Mouse (Mus musculus) liver, embryonic 14.5 days (tissue): ENCODE measurements around the gene Gabbr2. TPM values are rescaled to one million over a fixed set of nuclear protein-coding genes. Genes with fewer than 3 reads are reported as not detected.

ENCODE experiments used
- ATAC-seq: fragments of 200-750 bp; cut with Nextera tagmentation; 2 replicates; pipeline ENCODE4 v1.8.0; 2017; ENCODE audit warnings: moderate number of reproducible peaks, mild to moderate bottlenecking, moderate library complexity; ENCODE audit not compliant: insufficient read depth
- DNase-seq, 3 experiments: peaks; one replicate each; pipeline ENCODE4 v3.0.0-alpha.2; 2012 to 2013; ENCODE audit warnings: low read depth in 3 of 3, low spot score in 3 of 3
- H3K27ac ChIP-seq: fragments of 300-500 bp; sonication (generic); 2 replicates; pipeline ENCODE4 v1.5.1; 2014; ENCODE audit warnings: moderate library complexity, mild to moderate bottlenecking, control low read depth, inconsistent platforms
- H3K27me3 ChIP-seq: fragments of 300-500 bp; sonication (generic); 2 replicates; pipeline ENCODE4 v1.6.1; 2014; ENCODE audit warnings: mild to moderate bottlenecking, low read length, moderate library complexity; ENCODE audit not compliant: control insufficient read depth, insufficient read depth
- H3K36me3 ChIP-seq: fragments of 300-500 bp; sonication (generic); replicated peaks from 2 replicates; pipeline ENCODE4 v1.6.1; 2014; ENCODE audit warnings: low read depth; ENCODE audit not compliant: control insufficient read depth, insufficient read depth
- H3K4me1 ChIP-seq, 2 experiments: fragments of 200-500 bp in 1 of 2; fragments of 300-500 bp in 1 of 2; sonication (generic) in 1 of 2; replicated peaks; 2 replicates each; pipeline ENCODE4 v1.6.1; 2012 to 2014; ENCODE audit warnings: antibody characterized with exemption in 1 of 2, inconsistent platforms in 1 of 2, low read length in 1 of 2; ENCODE audit not compliant: control insufficient read depth in 2 of 2, insufficient read depth in 2 of 2
- H3K4me2 ChIP-seq: fragments of 300-500 bp; sonication (generic); 2 replicates; pipeline ENCODE4 v1.6.1; 2014; ENCODE audit warnings: low read depth, mild to moderate bottlenecking, control low read depth, moderate library complexity
- H3K4me3 ChIP-seq, 2 experiments: fragments of 200-500 bp in 1 of 2; fragments of 300-500 bp in 1 of 2; sonication (generic) in 1 of 2; 2 replicates each; pipeline ENCODE4 v1.5.1; 2012 to 2014; ENCODE audit warnings: low read depth in 2 of 2, low read length in 2 of 2, mild to moderate bottlenecking in 2 of 2, control low read depth in 1 of 2, inconsistent platforms in 1 of 2, moderate library complexity in 1 of 2; ENCODE audit not compliant: insufficient read depth in 1 of 2
- H3K9ac ChIP-seq: fragments of 300-500 bp; sonication (generic); replicated peaks from 2 replicates; pipeline ENCODE4 v1.6.1; 2014; ENCODE audit warnings: mild to moderate bottlenecking, control low read depth, moderate library complexity
- H3K9me3 ChIP-seq: fragments of 300-500 bp; sonication (generic); 2 replicates; pipeline ENCODE4 v1.6.1; 2016; ENCODE audit warnings: low read length, mixed read lengths; ENCODE audit not compliant: control insufficient read depth
- CTCF ChIP-seq: IDR thresholded peaks from 2 replicates; pipeline ENCODE4 v1.5.1; 2016; ENCODE audit warnings: antibody characterized with exemption, low read depth, control low read depth
- EP300 ChIP-seq: IDR thresholded peaks from 2 replicates; pipeline ENCODE4 v1.6.1; 2016; ENCODE audit warnings: antibody characterized with exemption, low read depth
- WGBS: fragments of 180-500 bp; shearing (Covaris S2); extraction: QIAGEN DNeasy Blood & Tissue Kit; methylation state at CpG from one replicate; pipeline ENCODE4 v1.1.7; 2014; ENCODE audit not compliant: insufficient replicate concordance; 5-methylcytosine and 5-hydroxymethylcytosine counted together
- polyA plus RNA-seq, 2 experiments: library from polyadenylated mRNA; depleted of rRNA in 1 of 2; stranded (reverse) in 1 of 2; unstranded in 1 of 2; fragments of >200 nt; fragmentation: Nextera tagmentation in 1 of 2; extraction: Ambion mirVana in 1 of 2; gene quantifications; 2 replicates each; pipeline versions ENCODE4 v1.2.1 to v1.2.3; 2012 to 2014

Gene Gabbr2
- polyA plus RNA-seq, 2 experiments = 0.07 TPM; not detected in 1

- H3K9ac ChIP-seq = no peak overlapping the region
- no peak overlapping the region for H3K27ac ChIP-seq
- H3K4me1 ChIP-seq = 0 out of 4 replicates have a peak, but pooled peaks cover 0 to under 1% of the 10 kb centered on the region in 2 experiments
- ATAC-seq = no peak
- no peaks in the 10 kb centered on the region for H3K27me3 ChIP-seq
- no peaks in the 10 kb centered on the region for H3K9me3 ChIP-seq
- no peak overlapping the region for H3K4me3 ChIP-seq
- DNase-seq = no peak
- H3K36me3 ChIP-seq = no peaks in the 10 kb centered on the region
- no peak overlapping the region for H3K4me2 ChIP-seq
- 52% methylated on average over 5 of the region's 5 CpGs for WGBS
- TF ChIP-seq EP300 (no peak), CTCF (no peak)
Measured at GRCm38 (mm10) chr4:46658946-46659345, 332.7 kb downstream of the Gabbr2 start.

GRCm38 (mm10) chr4:46657116-46657515 lies 334.6 kb downstream of the Gabbr2 start:
- no peak for ATAC-seq
- peak in 2 of 3 experiments; percentile 44 to 47 for DNase-seq

DNA sequence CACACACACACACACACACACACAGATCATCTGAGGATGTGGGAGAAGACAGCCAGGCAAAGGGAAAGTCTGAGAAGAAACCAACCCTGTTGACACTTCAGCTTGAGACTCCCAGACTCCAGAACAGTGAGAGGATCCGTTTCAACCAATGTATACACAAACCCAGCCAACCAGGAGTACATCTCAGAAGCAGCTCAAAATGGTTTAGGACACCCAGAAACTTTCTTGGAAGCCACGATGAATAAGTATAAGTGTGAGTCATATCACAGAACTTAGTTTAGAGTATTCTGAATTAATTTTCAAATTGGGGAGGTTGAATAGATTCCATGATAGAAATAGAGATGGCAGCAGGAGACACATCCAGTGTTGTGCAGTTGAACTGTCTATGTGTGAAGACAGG lies 335.7 kb downstream of the Gabbr2 start:
- peaks cover 0 to 2% of the 10 kb centered on the region in 2 experiments; a peak in 2 of 4 replicates for H3K4me1 ChIP-seq
- H3K27me3 ChIP-seq = peaks cover 5% of the 10 kb centered on the region; the same call in 1 of the 2 replicates
- no peak for ATAC-seq
- DNase-seq = no peak
- no peaks in the 10 kb centered on the region for H3K36me3 ChIP-seq
- no peak overlapping the region for H3K4me3 ChIP-seq
- TF ChIP-seq EP300 (no peak), CTCF (no peak)
- H3K4me2 ChIP-seq = no peak overlapping the region
- no peaks in the 10 kb centered on the region for H3K9me3 ChIP-seq
- no peak overlapping the region for H3K27ac ChIP-seq
- no peak overlapping the region for H3K9ac ChIP-seq
- WGBS = 44% methylated on average over 2 of the region's 2 CpGs

More at GRCm38 (mm10) chr4:46657116-46657515, 334.6 kb downstream of the Gabbr2 start:
- Histone ChIP-seq H3K36me3 (no peaks in the 10 kb centered on the region), H3K4me2 (no peak overlapping the region), H3K9me3 (no peaks in the 10 kb centered on the region), H3K27ac (no peak overlapping the region), H3K9ac (no peak overlapping the region), H3K4me3 (no peak overlapping the region), H3K4me1 (no peaks in the 10 kb centered on the region), H3K27me3 (no peaks in the 10 kb centered on the region; the same call in 1 of the 2 replicates)
- TF ChIP-seq CTCF (peak; percentile 75), EP300 (no peak)
- WGBS = 3% methylated on average over 5 of the region's 5 CpGs

DNA sequence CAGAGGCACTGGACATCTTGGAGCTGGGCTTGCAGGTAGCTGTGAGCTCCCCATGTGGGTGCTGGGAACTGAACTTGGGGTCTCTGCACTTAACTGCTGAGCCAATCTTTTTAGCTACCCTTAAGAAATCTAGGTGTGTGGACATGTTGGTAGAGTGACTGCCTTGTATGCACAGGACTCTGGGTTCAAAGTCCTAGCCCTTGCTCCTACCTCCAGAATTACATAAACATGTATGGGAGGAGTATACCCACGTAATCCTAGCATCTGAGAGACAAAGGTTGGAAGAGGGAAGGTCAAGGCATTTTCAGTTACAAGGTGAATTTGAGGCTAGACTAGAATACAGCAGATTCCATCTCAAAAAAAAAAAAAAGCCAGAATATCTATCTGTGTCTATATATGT lies 336.4 kb downstream of the Gabbr2 start:
- WGBS = 39% methylated on average over 1 of the region's 1 CpGs
- TF ChIP-seq CTCF (no peak), EP300 (no peak)
- Histone ChIP-seq H3K4me3 (no peak overlapping the region), H3K9me3 (no peaks in the 10 kb centered on the region), H3K27ac (no peak overlapping the region), H3K4me1 (peaks cover 5 to 8% of the 10 kb centered on the region in 2 experiments), H3K27me3 (peaks cover 7% of the 10 kb centered on the region; the same call in 1 of the 2 replicates), H3K4me2 (no peak overlapping the region), H3K9ac (no peak overlapping the region), H3K36me3 (no peaks in the 10 kb centered on the region)
- no peak for ATAC-seq
- DNase-seq = no peak

DNA sequence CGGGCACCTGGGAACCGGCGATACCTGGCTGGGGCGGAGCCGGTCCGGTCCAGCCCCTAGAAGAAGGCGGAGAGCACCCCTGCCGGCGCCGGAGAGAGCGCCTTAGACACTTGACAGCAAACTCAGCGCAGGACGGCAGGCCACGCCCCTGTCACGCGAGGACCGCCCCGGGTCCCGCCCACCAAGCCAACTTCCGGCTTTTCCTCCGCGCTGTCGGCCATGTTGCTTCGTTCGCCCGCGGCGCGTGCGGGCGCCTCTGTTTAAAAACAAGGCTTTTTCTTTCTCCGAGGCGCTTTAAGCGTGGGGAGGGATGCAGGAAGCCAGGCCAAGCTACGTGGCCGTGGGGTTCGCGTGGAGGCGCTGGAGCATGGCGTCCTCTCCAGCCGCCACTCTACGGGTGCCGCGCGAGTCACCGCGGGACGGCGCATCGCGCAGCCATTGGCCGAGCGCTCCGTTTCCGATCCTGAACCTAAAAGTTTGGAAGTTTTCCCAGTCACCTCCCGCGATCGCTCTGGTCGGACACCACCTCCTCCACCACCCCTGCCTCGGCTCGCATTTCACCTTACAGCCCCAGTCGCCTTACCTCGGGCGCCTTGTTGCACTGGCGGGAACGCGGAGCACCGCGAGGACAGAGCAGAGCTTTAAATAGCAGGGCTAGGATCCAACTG lies 341.5 kb downstream of the Gabbr2 start, which contains the start of gene Tbc1d2:
Gene Tbc1d2 (minus strand): TSS at position 124 of the 668 bp plus-strand sequence.
- H3K27ac ChIP-seq = no peak within 1 kb of the TSS; the same call in 1 of the 2 replicates
- under 1% methylated on average over 69 of the region's 69 CpGs for WGBS
- ATAC-seq (peak; percentile 94), DNase-seq (peak; percentile 73 to 80 (median 76))
- H3K4me3 ChIP-seq = peak within 1 kb of the TSS; percentile 61 to 81
- H3K9ac ChIP-seq = peak within 1 kb of the TSS; percentile 41
- TF ChIP-seq CTCF (peak; percentile 61), EP300 (no peak)
- H3K36me3 ChIP-seq = no peaks in the 10 kb centered on the region
- no peaks in the 10 kb centered on the region for H3K9me3 ChIP-seq
- peak within 1 kb of the TSS; percentile 97 for H3K4me2 ChIP-seq
- H3K27me3 ChIP-seq = peaks cover 21% of the 10 kb centered on the region
- peaks cover 11% of the 10 kb centered on the region in 2 experiments for H3K4me1 ChIP-seq
